Mouse (Mus musculus) lung, embryonic 16.5 days (tissue): ENCODE results near the gene Cib1. TPM values are rescaled to one million over a fixed set of nuclear protein-coding genes. Genes with fewer than 3 reads are reported as not detected.

Experiments
- ATAC-seq: fragments of 200-750 bp; cut with Nextera tagmentation; 2 replicates; pipeline ENCODE4 v1.8.0; 2017; ENCODE audit warnings: low read depth, mild to moderate bottlenecking, moderate library complexity
- H3K27ac ChIP-seq: fragments of 300-500 bp; sonication (generic); 2 replicates; pipeline ENCODE4 v1.5.1; 2014; ENCODE audit warnings: mild to moderate bottlenecking, control low read depth, low read length
- H3K27me3 ChIP-seq: fragments of 300-500 bp; sonication (generic); 2 replicates; pipeline ENCODE4 v1.6.1; 2014; ENCODE audit warnings: low read depth, low read length, mixed read lengths; ENCODE audit not compliant: control insufficient read depth, insufficient read depth
- H3K36me3 ChIP-seq: fragments of 300-500 bp; sonication (generic); 2 replicates; pipeline ENCODE4 v1.6.1; 2014; ENCODE audit warnings: low read length; ENCODE audit not compliant: control insufficient read depth, insufficient read depth
- H3K4me1 ChIP-seq: fragments of 300-500 bp; sonication (generic); replicated peaks from 2 replicates; pipeline ENCODE4 v1.6.1; 2014; ENCODE audit warnings: low read length, mixed read lengths; ENCODE audit not compliant: control insufficient read depth, insufficient read depth
- H3K4me2 ChIP-seq: fragments of 300-500 bp; sonication (generic); 2 replicates; pipeline ENCODE4 v1.6.1; 2014; ENCODE audit warnings: low read depth, low read length, control low read depth
- H3K4me3 ChIP-seq: fragments of 300-500 bp; sonication (generic); 2 replicates; pipeline ENCODE4 v1.5.1; 2014; ENCODE audit warnings: mild to moderate bottlenecking, low read length, control low read depth
- H3K9ac ChIP-seq: fragments of 300-500 bp; sonication (generic); 2 replicates; pipeline ENCODE4 v1.6.1; 2014; ENCODE audit warnings: low read length, control low read depth
- H3K9me3 ChIP-seq: fragments of 300-500 bp; sonication (generic); 2 replicates; pipeline ENCODE4 v1.6.1; 2016; ENCODE audit warnings: low read length; ENCODE audit not compliant: control insufficient read depth
- WGBS: fragments of 180-500 bp; shearing (Covaris S2); extraction: QIAGEN DNeasy Blood & Tissue Kit; methylation state at CpG from one replicate; pipeline ENCODE4 v1.1.7; 2014; 5-methylcytosine and 5-hydroxymethylcytosine counted together
- polyA plus RNA-seq: library from polyadenylated mRNA; unstranded; fragments of >200 nt; fragmentation: Nextera tagmentation; extraction: Ambion mirVana; gene quantifications from 2 replicates; pipeline ENCODE4 v1.2.1, GENCODE M21; 2015

Cib1 gene
- polyA plus RNA-seq, 1 experiment from 2014 or later: 88.4 TPM

DNA sequence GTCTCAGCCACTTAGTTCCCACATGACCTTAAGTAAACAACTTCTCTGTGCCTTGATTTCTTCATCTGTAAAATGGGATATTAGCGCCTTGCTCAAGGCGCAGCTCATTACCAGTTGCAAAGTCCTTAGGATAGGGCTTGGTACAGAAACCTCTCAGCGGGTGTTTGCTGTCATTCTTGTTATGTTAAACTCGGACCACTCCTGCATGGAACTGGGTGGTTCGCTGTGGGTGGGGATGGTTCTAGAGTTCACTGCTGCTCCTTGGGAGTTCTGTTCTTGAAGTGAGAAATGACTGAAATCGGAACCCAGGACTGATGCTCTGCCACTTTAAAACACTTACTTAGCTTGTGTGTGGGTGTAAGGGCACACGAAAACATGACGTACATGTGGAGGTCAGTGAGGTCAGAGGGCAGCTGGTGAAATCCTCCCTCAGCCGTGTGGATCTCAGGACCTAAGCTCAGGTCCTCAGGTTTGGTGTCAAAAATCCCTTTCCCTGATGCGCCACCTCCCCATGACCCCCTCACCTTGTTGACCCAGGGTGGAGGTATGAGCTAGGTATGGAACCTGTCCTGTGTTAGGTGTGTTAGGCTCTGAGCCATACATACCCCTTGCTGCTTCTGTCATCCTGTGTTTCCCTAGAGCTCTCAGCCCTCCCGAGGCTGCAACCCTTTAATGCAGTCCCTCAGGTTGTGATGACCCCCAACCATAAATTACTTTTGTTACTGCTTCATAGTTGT lies 32.6 kb downstream of the Cib1 start:
- peaks cover 24% of the 10 kb centered on the region for H3K4me1 ChIP-seq
- H3K27me3 ChIP-seq: no peaks in the 10 kb centered on the region
- no peak for ATAC-seq
- H3K4me2 ChIP-seq: peak overlapping the region; percentile 75
- no peaks in the 10 kb centered on the region for H3K9me3 ChIP-seq
- H3K9ac ChIP-seq: no peak overlapping the region; the same call in 1 of the 2 replicates
- 74% methylated on average over 11 of the region's 11 CpGs for WGBS
- no peaks in the 10 kb centered on the region for H3K36me3 ChIP-seq
- H3K27ac ChIP-seq: no peak overlapping the region; the same call in 1 of the 2 replicates
- no peak overlapping the region; the same call in 1 of the 2 replicates for H3K4me3 ChIP-seq

DNA sequence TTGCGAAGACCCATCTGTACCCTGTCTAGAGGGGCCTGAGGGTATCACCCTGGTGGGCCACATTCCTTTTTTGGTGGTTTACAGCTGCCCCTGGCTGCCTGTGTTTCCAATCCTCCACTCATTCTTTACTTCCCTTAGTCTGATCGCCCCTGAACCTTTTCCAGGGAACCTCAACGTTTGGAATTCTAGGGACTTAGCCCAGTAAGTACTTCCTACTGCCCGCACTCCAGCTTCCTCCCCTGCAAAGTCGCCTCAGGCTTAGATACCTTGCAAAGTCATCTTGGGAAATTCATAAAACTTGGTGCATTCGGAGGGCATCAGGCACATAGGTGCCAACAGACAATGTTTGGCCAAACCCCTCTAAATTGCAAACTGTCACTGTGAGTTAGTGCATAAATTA lies 33.3 kb downstream of the Cib1 start:
- Histone ChIP-seq H3K27ac (peak overlapping the region; percentile 86), H3K36me3 (no peaks in the 10 kb centered on the region), H3K9ac (peak overlapping the region; percentile 86), H3K9me3 (no peaks in the 10 kb centered on the region), H3K27me3 (no peaks in the 10 kb centered on the region), H3K4me1 (peaks cover 24% of the 10 kb centered on the region), H3K4me3 (peak overlapping the region; percentile 85), H3K4me2 (peak overlapping the region; percentile 75)
- 0 out of 2 replicates have a peak, but pooled peaks have one; percentile 1 for ATAC-seq
- WGBS: 26% methylated on average over 6 of the region's 6 CpGs

DNA sequence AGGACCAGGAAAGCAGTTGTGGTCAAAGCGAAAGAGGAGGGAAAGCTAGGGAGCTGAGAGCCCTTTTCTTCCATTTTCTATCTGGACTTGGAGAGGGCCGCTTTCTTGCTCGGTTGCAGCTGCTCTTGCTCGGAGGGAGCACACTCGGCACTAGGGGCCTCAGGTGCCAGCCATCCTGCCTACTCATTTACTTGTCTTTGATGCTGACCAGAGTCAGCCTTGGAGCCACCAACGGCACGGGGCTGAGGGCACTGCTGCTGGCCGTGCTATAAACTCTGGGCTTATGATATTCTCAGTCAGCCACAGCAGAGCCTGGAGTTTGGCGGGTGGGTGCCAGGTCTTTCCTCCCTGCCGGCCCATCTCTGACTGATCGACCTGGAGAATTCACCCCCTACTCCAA lies 33.8 kb downstream of the Cib1 start:
- peak overlapping the region; percentile 86 for H3K27ac ChIP-seq
- ATAC-seq: peak; percentile 3; the same call in 1 of the 2 replicates
- peak overlapping the region; percentile 85 for H3K4me3 ChIP-seq
- WGBS: under 1% methylated on average over 11 of the region's 11 CpGs
- H3K9me3 ChIP-seq: no peaks in the 10 kb centered on the region
- peak overlapping the region; percentile 75 for H3K4me2 ChIP-seq
- no peaks in the 10 kb centered on the region for H3K36me3 ChIP-seq
- H3K4me1 ChIP-seq: peaks cover 24% of the 10 kb centered on the region
- H3K9ac ChIP-seq: peak overlapping the region; percentile 86
- no peaks in the 10 kb centered on the region for H3K27me3 ChIP-seq

DNA sequence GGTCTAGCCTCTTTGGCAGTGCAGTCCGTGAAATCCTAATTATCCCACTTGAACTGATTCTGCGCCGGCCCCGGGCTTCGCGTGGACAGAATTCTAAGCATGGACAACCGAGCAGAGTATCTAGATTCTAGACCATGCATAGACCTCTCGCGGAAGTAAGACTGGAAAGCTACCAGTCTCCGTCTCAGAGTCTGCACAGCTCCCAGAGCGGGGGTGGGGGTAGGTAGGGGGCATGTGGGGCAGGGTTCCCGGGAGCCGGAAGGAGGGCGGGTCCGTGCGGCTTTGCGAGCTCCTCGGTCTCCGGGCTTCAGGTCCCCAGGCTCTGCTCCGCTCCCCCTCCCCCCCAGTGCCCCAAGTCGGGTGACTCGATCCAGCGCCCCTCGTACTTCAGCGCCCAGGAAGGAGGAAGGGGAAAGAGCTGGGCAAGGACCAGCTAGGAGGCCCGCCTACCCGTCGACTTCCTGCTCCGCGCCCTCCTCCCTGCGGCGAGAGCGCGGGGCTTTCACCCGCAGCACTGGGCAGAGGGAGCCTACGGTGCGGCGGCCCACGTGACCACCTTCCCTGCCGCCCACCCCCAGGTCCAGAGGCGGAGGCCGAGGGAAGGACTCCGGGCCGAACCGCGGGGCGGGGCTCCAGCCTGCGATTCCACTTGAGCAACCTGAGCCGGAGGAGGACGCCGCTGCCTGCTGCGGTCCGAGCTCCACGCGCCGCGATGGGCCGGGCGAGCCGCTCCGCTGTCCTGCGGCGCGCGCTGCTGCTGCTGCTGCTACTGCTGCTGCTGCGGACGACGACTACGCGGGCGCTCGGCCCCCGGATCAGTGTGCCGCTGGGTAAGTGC lies 34.5 kb downstream of the Cib1 start:
- Histone ChIP-seq H3K27me3 (no peaks in the 10 kb centered on the region), H3K4me1 (peaks cover 24% of the 10 kb centered on the region), H3K9ac (peak overlapping the region; percentile 86), H3K36me3 (no peaks in the 10 kb centered on the region), H3K4me2 (peak overlapping the region; percentile 75), H3K4me3 (peak overlapping the region; percentile 85), H3K27ac (peak overlapping the region; percentile 86), H3K9me3 (no peaks in the 10 kb centered on the region)
- ATAC-seq: peak; percentile 94
- WGBS: under 1% methylated on average over 65 of the region's 74 CpGs

DNA sequence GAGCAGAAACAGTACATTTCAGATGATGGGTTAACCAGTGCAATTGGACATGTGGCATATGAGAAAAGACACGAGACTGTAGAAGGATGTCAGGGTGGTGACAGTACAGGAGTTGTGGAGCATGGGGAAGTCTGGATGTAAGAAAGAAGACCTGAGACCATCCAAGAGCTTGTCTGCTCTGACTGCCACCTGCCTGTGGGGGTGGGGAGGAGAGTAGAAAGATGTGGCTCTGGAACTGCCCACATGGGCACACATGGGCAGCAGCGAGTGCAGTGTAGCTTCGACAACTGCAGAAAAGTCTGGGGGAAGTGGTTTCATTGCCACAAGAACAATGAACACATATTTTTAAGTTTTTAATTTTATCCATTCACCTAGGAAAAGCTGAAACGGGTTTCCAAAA lies 35.2 kb downstream of the Cib1 start:
- H3K27ac ChIP-seq: peak overlapping the region; percentile 86
- peak overlapping the region; percentile 75 for H3K4me2 ChIP-seq
- H3K4me3 ChIP-seq: peak overlapping the region; percentile 85
- ATAC-seq: no peak
- WGBS: 30% methylated on average over 4 of the region's 4 CpGs
- peaks cover 31% of the 10 kb centered on the region for H3K4me1 ChIP-seq
- H3K27me3 ChIP-seq: no peaks in the 10 kb centered on the region
- no peaks in the 10 kb centered on the region for H3K36me3 ChIP-seq
- peak overlapping the region; percentile 86 for H3K9ac ChIP-seq
- no peaks in the 10 kb centered on the region for H3K9me3 ChIP-seq

DNA sequence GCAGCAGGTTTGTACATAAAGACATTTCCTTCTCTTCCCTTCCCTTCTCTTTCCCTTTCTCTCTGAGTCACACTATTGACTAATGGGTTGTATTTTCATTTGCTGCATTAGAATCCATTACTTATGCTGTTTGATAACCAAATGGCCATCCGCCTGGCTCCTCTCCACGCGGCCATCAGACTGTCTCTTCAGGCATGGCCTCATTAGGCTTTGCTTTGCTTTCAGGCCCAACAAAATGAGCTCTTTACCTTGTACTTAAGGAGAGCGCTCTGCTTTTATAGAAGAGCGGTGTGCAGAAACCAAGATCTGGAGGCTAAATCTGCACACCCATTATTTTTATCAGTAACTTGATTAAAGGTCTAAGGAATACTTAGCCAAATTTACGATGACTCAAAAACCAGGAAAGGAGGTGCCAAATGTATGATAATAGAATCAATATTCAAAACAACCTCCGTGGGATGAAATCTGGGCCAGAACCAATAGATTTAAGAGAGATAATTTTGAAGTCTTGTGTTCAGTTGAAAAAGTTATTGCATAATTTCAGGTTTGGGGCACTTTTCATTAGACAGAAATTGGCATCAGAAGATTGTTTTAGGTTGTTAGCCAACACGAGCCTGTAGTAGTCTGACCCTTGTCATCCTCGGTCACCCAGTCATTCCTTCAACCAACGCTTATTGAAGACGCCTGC lies 36.9 kb downstream of the Cib1 start:
- Histone ChIP-seq H3K9ac (no peak overlapping the region), H3K4me1 (peaks cover 46% of the 10 kb centered on the region), H3K27me3 (no peaks in the 10 kb centered on the region), H3K27ac (no peak overlapping the region), H3K36me3 (no peaks in the 10 kb centered on the region), H3K9me3 (no peaks in the 10 kb centered on the region), H3K4me2 (no peak overlapping the region), H3K4me3 (no peak overlapping the region)
- 77% methylated on average over 10 of the region's 11 CpGs for WGBS
- no peak for ATAC-seq

DNA sequence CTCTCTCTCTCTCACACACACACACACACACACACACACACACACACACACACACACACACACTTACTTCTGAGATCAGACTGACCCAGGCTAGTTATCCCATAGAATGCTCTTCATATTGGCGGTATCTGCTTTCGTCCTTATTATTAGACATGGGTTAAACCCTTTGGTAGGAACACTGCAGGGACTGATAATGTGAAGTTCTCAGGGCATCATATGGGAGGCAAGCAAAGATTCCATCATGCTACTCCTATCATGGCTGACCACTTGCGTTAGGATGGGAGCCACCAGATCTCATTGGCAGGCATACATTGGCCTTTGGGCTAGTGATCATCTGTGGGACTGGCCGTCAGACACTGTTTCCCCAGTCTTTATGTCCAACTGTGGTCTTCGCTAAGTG lies 37.5 kb downstream of the Cib1 start:
- 88% methylated on average over 5 of the region's 5 CpGs for WGBS
- H3K9me3 ChIP-seq: no peaks in the 10 kb centered on the region
- H3K36me3 ChIP-seq: no peaks in the 10 kb centered on the region
- H3K9ac ChIP-seq: no peak overlapping the region
- H3K4me1 ChIP-seq: peaks cover 42% of the 10 kb centered on the region
- no peak for ATAC-seq
- H3K27me3 ChIP-seq: no peaks in the 10 kb centered on the region
- H3K4me3 ChIP-seq: no peak overlapping the region
- H3K27ac ChIP-seq: no peak overlapping the region
- no peak overlapping the region for H3K4me2 ChIP-seq

DNA sequence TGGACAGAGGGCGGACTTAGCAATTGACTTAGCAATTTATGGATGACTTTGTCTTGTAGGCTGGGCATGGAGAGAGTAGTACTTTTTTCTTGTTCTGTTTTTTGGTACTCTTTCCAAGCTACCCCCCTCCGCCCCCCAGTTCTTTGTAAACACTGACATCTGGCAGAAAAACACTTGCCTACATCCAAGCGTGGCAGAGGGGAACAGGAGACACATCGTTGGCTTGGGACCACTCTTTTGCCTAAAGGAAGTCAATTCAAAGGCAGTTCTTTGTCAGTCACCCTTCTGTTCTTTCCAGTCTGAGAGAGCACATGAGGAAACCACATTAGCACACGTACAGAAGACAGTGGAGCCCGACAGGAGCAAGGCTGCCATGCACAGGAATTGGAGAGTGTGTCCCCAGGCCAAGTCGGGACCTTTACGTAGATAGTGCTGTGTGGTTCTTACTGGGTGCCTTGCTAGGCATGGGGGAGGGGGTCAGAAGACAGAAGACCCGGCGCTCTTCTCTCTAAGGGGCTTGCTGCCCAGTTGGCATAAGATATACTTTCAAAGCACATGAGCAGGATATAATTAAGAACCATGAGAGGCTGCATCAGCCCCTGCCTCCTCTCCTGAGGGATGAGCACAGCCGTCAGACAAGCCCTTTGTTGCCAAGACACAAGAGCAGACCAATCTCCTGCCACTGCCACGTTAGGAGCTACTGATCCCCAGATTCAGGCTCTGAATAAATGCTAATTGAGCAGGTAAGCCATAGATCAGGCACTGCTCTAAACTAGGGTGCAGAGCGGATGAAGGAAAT lies 38.5 kb downstream of the Cib1 start:
- no peaks in the 10 kb centered on the region for H3K27me3 ChIP-seq
- no peak overlapping the region for H3K9ac ChIP-seq
- no peaks in the 10 kb centered on the region for H3K9me3 ChIP-seq
- no peak overlapping the region for H3K4me2 ChIP-seq
- whole genome bisulfite sequencing: 66% methylated on average over 13 of the region's 13 CpGs
- H3K4me1 ChIP-seq: peaks cover 36% of the 10 kb centered on the region
- H3K36me3 ChIP-seq: no peaks in the 10 kb centered on the region
- no peak overlapping the region for H3K4me3 ChIP-seq
- peak overlapping the region; percentile 59 for H3K27ac ChIP-seq
- no peak for ATAC-seq
